Mouse (Mus musculus) thymus, postnatal 25 days (tissue): ENCODE data around the gene Tmem41a.

Source experiments
- DNase-seq: peaks from one replicate; pipeline ENCODE4 v3.0.0; 2022

Gene Tmem41a

DNA sequence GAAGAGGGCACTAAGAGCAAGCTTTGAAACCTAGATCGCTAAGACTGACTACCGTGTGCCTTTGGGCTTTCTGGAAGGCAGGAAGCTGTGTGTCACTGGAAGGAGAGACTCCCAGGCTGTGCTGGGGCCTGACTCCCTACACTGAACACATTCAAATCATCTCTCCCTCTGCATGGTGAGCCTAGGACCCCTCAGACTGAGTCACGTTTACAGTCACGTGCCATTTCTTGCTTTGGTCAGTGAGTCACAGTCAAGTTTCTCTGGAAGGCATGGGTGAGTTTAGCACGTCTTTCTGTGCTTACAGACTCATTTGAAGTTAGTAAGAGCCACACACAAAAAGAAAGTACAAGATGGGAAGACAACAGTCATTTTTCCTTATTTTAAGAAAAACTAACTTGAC is 46.1 kb downstream of the Tmem41a start:
- DNase-seq, result no peak

DNA sequence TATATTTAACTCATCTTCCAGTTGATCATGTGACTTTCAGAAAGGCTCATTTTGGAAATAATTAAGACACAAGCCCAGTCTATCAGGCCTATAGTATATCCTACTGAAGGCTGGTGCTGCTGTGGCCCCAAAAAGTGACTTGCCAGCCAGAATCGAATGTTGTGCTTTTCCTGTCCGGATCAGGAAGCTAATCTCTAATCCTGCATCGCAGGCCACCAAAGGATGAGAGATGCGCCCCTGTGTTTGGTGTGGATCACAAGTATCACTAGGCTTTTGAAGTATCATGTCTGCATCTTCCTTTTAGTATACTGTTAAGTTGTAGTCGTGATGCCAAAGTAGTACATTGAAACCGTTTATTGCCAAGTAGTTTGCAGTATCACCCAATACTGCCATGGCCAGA is 53.5 kb downstream of the Tmem41a start:
- DNase-seq, result no peak

GRCm38 (mm10) chr16:21887601-21888000 is 59.8 kb downstream of the Tmem41a start:
- DNase-seq, result no peak
